Mouse (Mus musculus) adrenal gland, postnatal 25 days (tissue): ENCODE measurements around the gene Ccpg1. TPM values are rescaled to one million over a fixed set of nuclear protein-coding genes. Genes with fewer than 3 reads are reported as not detected.
A peak's percentile ranks its signal among the peaks of the same experiment; 100 is the strongest.

Experiments
- DNase-seq: peaks from one replicate; pipeline ENCODE4 v3.0.0; 2021; ENCODE audit warnings: mixed read lengths
- long read RNA-seq: library from polyadenylated mRNA; stranded (forward); transcript quantifications from one replicate; pipeline ENCODE4 v2.0.0, GENCODE M21; 2021
- total RNA-seq: library from RNA; stranded (reverse); gene quantifications from 2 replicates; pipeline ENCODE4 v1.2.3, GENCODE M21; 2021

Gene Ccpg1
- 145 and 166 TPM in 2 replicates for total RNA-seq
- long read RNA-seq, transcript Ccpg1-202 (9 exons, 2,969 nt), result minor isoform, 47 of 233 reads
- long read RNA-seq, transcript Ccpg1-206 (10 exons, 2,839 nt), result minor isoform, 9 of 233 reads
- long read RNA-seq, transcript Ccpg1-208 (8 exons, 2,939 nt), result major isoform, 120 of 233 reads
- long read RNA-seq, transcript Ccpg1-201 (9 exons, 3,151 nt), result minor isoform, 32 of 233 reads
- long read RNA-seq, partial matches to known transcripts, result 8 of 233 reads
- long read RNA-seq, other reads (novel, unspliced or antisense), result 15 of 233 reads

DNA sequence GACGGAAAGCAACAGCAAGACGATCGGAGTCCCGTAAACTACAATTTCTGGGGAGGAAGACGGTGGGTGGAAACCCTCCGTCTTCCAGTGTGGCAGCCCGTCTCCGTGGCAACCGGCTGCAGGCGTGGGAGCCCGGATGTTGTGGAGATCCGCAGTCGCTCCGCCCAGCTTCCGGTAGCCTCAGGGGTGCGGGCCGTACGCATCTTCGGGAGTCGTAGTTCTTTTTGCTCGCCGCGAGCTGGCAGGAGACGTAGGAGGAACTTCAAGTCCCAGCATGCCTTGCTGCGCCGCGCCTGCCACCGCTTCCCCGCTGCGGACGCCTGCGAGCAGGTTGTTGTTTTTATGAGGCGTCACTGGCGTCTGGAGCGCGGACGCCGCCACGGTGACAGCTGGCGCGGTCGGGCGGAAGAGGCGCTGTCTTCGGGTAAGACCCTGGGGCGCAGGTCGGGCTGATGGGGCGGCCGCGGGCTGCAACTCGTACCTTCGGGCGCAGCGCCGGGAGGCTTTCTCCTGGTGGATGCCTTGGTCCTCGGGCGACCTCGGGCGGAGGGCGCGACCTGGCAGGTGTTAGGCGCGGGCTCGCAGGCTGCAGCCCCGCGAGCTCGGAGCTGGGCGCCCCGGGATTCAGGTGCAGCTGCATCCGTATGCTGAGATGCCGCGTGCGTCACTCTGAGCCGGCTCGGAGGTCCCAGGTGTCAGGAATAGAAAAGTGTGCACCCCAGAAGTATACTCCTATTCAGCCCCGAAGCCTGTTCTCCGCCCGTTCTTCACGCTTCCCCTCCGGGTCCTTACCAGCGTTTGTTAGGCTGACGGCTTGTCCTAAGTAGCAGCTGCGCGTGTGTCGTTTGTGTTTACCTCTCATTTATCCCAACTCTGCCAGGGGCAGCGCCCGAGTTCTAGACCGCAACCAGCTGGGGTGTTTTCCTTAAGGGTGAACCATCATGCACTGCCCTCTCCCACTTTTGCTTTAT lies at the start of gene Ccpg1, which contains the start of gene Ccpg1os:
Gene Ccpg1, plus strand, starts transcription at position 180 of the 971 bp plus-strand sequence.
Gene Ccpg1os, minus strand, starts transcription at position 133 of the 971 bp plus-strand sequence.
- DNase-seq, result peak; percentile 94

DNA sequence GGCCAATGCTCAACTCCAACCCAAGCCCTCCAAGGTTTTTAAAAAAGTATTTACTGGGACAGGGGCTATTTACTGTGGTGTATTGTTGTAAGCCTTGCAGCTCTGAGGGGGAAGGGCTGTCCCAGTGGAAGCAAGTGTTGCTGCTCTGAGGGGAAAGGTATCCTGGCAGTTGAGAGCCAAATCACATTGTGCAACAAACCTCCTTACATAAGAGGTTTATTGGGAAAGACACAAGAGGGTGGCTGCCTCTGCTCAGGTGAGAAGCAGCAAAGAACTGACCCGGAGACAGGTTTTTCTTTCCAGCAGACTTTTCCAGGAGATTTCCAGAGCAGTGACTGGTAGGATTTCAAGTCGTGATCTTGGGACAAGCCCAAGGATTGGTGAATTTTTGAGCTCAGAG lies 48.9 kb upstream of the Ccpg1 start:
- no peak for DNase-seq

DNA sequence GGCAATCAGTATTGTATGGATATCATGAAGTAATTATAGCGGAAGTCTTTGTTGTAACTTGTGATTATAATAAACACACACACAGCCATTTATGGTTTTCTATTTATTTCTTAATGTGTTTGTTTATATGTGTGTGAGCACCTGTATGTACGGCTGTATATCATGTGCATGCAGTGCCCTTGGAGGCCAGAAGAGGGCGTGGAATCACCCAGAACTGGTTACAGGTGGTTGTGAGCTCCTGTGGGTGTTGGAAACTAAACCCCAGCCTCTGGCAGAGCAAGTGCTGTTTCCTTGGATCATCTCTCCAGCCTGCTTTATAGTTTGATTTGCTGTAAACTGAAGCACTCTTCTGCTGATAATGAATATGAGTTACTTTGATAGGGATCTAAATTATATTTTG lies 41.8 kb upstream of the Ccpg1 start:
- no peak for DNase-seq

DNA sequence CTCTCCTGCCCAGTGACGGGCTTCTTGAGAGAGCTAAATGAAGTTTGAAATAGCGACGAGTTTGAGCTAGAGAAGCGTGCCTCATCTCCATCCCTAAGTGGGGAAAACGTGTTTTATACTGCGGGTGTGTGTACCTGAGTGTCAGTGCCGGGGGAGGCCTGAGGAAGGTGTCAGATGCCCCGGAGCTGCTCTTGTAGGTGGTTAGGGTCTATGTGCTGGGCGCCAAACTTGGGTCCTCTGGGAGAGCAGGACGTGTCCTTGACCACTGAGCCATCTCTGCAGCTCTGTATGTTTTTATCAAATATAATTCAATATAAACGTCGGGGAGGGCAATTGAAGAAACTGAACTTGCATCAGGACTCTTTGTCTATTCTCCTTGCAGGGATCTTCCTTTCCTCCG lies 40.9 kb upstream of the Ccpg1 start:
- DNase-seq, result no peak

DNA sequence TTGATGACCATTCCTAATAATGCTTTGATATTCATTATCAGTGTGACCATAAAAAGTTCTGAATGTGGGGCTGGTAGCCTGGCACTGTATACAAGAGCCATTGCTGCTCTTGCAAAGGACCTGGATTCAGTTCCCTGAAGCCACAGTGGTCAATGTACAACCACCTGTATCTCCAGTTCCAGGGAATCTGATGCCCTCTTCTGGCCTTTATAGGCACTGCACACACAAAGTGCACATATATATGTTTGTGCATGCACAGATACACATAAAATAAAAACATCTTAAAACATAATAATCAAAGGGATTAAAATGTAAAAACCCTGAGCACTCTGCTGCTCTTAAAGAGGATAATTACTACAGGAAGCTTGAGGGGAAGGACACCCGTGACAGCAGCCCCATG lies 38.2 kb upstream of the Ccpg1 start:
- DNase-seq, result no peak

DNA sequence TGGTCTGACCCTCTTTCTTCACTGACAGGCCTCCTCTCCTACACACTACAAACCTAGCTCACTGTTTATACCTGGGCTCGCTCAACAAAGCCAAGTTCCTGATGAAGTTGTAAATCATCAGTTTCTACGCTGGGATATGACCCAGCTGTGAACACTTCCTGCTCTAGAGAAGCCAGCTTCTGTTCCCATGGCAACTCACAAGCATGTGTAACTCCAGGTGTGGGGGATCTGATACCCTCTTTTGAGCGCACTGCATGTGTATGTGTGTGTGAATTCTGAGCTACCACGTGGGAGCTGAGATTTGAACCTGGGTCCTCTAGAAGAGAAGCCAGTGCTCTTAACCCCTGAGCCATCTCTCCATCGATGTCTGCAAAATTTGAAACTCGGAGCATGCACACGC lies 35.7 kb upstream of the Ccpg1 start:
- DNase-seq, result no peak

DNA sequence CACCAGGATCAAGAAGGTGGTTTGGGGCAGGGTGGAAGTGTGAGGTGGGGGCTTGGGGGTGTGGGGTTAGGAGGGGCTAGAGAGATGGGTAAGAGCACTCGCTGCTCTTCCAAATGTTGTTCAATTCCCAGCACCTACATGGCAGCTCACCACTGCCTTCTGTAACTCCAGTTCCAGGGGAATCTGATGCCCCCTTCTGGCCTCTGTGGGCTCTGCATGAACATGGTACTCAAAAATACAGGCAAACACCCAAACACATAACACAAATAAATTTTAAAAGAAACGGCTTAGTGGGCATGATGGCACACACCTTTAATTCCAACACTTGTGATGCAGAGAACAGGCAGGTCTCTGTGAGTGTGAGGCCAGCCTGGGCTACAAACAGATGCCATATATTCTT lies 30.5 kb upstream of the Ccpg1 start:
- peak; percentile 27 for DNase-seq

DNA sequence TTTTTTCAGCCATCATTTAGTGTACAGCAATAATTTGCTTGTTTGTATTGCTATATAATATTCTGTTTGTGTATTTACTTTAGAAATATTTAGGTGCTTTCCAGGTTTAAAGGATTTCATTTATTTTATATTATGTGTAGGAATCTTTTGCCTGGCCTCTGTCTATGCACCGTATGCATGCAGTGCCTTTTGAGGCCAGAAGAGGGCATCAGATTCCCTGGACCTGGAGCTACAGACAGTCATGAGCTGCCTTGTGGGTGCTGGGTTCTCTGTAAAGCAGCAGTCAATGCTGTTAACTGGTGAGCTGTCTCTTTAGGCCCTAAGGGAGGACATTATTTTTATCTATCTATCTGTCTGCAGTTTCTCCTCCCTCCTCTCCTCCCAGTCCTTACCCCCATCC lies 29.7 kb upstream of the Ccpg1 start:
- peak; percentile 26 for DNase-seq

DNA sequence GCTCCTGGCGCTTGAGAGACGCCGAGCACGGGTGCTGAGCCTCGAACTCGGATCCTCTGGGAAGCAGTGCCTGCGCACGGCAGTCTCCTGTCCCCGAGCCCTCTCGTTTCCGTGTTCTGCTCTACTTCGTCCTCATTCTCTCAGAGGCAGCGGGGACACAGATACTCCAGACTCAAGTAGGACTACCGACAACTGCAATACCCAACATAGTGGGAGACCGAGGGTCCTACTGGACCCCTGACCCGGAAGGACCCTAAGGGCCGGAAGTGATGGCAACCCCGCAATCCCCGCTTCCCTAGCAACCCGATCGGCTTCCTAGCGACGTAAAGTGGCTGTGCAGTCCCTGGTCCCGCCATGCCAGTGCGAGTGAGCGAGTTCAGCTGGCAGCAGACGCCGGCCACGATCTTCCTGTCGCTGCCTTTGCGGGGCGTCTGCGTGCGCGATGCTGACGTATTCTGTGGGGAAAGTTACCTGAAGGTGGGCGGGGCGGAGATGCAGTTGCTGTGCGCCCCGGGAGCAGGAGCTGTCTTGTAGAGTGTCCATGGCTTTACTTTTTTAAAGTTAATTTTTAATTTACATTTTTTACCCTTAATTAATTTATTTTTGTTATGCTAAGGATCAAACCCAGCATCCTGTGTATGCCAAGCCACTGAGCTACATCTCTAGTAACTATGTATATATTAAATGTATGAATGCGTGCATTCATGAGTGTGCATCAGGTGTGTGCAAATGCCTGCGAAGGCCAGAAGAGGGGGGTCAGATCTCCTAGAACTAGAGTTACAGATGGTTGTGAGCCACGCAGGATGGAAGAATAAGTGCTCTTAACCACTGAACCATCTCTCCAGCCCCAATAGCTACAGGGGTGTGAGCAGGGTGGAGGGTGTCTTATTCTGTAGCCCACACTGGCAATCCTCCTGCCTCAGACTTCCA lies 26.4 kb upstream of the Ccpg1 start, which contains the start of the genes Dyx1c1 and Gm44503:
Gene Dyx1c1, plus strand, starts transcription at position 265 of the 930 bp plus-strand sequence.
Gene Gm44503, plus strand, starts transcription at position 332 of the 930 bp plus-strand sequence.
- DNase-seq, result peak; percentile 76

DNA sequence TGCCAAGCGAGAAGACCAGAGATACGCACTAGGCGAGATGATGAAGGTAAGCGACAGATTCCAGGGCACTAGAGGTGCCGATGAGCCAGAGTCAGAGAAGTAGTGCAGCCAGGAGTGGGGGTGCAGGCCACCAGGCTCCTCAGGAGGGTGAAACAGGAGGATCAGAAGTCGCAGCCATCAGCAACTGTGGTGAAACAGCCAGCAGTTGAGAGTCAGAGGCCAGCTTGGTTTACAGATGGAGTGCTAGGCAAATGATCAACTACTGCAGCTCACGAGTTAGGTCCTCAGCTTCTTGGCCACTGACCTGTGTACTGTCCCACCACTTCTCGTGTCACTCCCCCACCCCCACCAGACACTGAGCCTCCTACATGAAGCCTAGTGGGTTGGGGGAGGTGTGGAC lies 23.9 kb upstream of the Ccpg1 start:
- DNase-seq, result no peak

DNA sequence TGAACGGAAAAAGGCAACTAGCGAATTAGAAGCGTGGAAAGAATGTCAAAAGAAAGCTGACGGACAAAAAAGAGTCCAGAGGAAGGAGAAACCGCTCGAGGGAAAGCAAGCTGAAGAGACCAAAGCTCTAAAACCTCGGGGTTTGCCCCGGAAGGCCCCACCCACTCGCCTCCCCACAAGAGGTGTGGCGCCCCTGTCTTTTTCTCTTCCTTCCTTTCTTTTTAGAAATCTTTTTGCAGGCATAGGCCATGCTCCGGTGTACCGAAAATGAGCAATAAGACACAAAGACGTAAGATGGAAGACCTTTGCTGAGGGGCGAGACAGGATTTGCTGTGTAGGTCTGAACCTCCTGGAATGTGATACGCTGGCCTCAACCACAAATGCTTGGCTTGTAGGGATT lies 23.3 kb upstream of the Ccpg1 start:
- no peak for DNase-seq

DNA sequence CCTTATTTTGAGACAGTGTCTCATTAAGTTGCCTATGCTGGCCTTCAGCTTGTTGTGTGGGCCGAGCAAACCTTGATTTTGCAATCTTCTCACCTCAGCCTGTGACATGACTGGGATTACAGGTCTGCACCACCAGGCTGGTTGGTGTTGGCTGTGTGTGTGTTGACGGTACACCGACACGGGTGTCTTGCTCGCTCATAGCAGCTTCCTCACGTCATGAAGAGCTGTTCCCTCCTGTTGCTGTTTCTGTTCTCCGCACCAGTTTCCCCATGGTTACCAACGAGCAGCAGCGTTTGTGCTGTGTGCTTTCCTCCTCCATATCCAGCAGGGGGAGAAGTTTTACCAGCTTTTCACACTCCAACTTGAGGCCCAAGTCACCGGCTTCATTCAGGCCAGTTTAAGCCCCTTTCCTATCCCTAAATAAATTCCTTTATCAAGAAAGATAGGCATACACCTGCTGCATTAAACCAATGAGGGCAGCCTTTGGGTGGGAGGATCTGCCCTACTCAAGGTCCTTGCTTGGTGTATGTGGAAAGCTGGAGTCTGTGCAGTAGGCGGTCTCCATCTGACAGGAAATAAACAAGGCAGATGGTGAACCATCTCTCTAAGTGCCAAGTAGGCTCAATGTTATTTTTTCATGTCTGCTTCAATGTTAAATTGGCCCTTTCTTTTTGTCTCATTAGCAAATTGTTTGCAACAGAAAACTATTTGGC lies 16.7 kb upstream of the Ccpg1 start:
- DNase-seq, result peak; percentile 23

DNA sequence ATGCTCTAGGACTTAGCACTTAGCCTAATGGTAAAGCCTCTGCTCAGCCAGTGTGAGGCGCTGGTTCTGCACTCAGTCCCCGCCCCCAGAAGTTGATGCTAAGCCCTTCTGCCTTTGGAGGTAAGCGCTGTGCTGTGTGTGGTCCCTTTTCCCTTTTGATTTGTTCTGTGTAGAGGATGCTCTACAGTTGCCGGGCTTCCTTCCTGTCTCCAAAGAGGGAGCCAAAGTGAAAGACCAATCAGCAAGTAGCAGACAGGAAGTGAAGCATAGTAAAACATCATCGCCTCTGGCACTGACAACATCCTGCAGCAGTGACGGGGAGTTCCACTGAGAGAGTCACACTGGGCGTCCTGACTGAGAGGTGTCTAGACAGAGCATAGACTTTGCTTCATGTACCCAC lies 15.4 kb upstream of the Ccpg1 start:
- DNase-seq, result no peak

DNA sequence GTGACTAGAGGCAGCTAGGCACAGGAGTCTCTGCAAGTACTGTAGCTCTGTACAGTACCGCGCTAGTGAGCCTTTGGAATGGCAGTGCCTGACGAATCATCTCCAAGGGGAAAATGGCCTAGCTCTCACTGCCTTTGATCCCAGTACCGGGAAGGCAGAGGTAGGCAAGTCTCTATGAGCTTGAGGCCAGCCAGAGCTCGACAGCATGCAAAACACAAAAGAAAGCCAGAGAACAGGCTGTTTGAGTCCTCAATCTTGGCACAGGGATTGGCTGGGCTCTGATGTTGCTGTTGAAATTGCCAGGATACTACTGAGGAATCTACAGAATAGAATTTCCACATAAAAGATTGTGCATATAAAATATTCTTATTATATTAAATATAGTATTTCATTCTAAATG lies 12.8 kb upstream of the Ccpg1 start:
- DNase-seq, result no peak

DNA sequence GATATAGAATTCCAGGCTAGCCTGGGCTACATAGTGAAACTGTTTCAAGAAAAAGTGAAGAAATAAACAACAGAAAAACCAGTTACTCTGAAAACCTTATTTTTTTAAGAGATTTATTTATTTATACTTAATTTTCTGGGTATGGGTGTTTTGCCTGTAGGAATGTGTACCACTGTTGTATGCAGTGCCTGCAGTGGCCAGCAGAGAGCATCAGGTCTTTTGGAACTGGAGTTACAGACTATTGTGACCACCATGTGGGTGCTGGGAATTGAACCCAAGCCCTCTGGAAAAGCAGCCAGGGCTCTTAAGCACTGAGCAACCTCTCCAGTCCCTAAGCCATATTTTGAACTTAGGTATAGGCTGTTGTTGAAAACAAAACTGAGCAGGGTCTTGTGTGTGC lies 12.2 kb upstream of the Ccpg1 start:
- no peak for DNase-seq

DNA sequence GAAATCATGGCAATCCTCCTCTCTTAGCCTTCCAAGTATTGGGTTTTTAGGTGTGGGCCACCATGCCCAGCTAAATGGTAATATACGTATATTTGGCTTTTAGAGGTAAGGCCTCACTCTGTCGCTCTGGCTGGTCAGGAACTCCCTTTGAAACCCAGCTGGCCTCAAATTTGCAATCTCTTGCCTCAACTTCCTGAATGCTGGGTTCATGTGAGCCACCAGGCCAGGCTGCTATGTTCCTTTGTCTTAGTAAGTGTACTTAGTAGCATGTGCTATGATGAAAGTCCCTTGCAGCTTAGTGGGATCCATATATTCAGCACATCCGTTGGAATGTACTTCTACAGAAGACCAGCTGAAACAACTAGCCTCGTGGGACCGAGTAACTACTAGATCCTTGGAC lies 10.5 kb upstream of the Ccpg1 start:
- no peak for DNase-seq

DNA sequence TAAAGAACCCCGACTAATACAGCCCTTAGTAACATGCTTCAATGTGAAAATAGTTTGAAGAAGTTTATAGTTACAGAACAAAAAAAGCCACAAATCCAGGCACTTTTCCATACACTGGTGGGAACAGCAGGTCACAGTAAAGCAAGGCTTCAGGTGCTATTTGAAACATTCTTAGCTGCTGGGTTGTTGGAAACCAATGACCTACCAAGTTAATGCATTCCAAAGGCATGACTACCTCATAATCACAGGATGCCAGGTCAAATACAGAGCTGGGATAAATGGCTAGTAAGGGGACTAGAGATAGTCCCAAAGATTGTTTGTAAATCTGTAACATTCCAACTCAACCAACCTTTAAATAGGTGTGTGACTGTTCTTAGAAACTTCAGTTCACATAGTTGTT lies 10.0 kb upstream of the Ccpg1 start:
- DNase-seq, result no peak

DNA sequence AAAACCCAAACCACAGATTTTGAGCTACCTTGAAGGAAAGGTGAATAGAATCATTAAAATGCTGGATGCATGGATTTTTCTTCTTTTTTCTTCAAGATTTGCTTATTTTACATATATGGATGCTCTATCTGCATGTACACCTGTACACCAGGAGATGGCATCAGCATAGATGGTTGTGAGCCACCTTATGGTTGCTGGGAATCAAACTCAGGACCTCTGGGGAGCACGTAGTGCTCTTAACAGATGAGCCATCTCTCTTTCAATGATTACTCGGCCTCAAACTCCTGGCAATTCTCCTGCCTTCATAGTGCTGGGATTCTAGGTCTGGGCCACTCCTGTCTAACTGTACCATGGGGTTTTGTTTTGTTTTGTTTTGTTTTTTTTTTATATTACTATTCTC lies 2.2 kb upstream of the Ccpg1 start:
- no peak for DNase-seq

DNA sequence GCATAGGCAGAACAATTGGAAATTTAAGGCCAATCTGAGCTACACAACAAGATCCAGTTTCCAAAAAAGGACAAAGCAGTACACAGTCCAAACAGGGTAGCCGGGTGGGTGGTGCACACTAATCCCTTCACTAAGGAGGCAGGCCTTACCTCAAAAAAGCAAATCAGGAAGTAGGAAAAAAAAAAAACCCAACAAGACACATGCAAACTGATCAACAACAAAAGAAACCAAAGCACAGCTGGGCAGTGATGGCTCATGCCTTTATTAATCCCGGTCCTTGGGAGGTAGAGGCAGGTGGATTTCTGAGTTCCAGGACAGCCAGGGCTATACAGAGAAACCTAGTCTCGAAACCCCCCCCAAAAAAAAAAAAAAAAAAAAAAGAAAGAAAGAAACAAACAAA lies 2.5 kb downstream of the Ccpg1 start:
- no peak for DNase-seq

DNA sequence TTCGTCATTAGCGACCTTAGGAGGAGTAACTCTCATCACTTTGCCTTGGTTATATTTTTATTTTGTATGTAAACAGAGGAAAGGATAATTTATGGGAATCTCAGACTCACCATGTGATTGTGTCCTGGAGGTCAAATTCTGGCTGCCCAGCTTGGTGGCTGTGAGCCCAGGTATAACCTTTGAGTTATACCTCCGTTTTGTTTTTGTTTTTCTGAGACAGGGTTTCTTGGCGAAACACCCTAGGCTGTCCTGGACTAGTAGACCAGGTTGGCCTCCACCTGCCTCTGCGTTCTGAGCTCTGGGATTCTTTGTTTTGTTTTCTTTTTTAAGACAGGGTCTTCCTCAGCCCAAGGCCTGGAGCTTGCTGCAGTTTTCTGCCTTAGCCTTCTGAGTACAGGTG lies 3.5 kb downstream of the Ccpg1 start:
- no peak for DNase-seq

DNA sequence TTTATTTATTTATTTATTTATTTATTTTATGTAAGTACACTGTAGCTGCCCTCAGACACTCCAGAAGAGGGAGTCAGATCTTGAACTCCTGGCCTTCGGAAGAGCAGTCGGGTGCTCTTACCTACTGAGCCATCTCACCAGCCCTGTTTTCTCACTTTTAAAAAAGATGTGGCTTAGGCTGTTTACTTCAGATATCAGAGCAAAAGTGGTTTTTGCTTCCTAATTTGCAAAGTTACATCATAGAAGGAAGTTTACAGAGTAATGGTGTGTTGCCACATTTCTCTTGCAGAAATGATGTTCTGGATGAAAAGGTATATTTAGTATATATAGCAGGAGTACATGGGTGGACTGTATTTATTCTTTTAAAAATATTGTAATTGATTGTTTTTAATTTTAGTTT lies 6.2 kb downstream of the Ccpg1 start:
- no peak for DNase-seq

DNA sequence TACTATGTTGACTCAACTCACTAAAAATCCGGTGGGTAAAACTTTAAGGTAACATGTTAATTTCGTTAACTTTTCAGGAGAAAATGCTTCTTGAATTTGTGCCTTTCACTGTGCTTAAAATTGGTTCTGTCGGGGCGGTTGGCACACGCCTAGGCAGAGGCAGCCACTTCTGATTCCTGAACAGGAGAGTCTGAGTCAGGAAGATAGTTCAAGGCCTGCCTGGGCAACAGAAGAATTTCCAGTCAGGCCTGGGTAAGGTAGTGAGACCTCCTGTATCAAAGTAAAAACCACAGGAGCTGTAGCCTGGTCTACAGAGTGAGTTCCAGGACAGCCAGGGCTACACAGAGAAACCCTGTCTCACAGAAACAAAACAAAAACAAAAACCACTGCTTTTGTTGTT lies 7.3 kb downstream of the Ccpg1 start:
- DNase-seq, result peak; percentile 20
